Mouse (Mus musculus) spleen, postnatal 36 days (tissue): ENCODE data around the gene Gm20388.
A peak's percentile ranks its signal among the peaks of the same experiment; 100 is the strongest.

Experiments used
- DNase-seq, 2 experiments: peaks; one replicate each; pipeline ENCODE4 v3.0.0; 2022; ENCODE audit warnings: low spot score in 2 of 2, mixed read lengths in 1 of 2

Gene Gm20388

GRCm38 (mm10) chr8:123361082-123361739 lies 3450.6 kb downstream of the Gm20388 start:
- DNase-seq, result peak; percentile 39 to 41

GRCm38 (mm10) chr8:123373403-123374238 lies 3463.0 kb downstream of the Gm20388 start, which contains the start of gene Tcf25:
TSS of gene Tcf25 (plus strand) at chr8:123373753.
- peak; percentile 96 to 97 for DNase-seq

- DNase-seq, result peak; percentile 89 to 91
Observed at GRCm38 (mm10) chr8:123374239-123374578, 3463.6 kb downstream of the Gm20388 start.

- DNase-seq, result no peak
Observed at GRCm38 (mm10) chr8:123375701-123376100, 3465.1 kb downstream of the Gm20388 start.

GRCm38 (mm10) chr8:123376106-123376505 lies 3465.5 kb downstream of the Gm20388 start:
- no peak for DNase-seq

GRCm38 (mm10) chr8:123381711-123382110 lies 3471.1 kb downstream of the Gm20388 start:
- DNase-seq, result no peak

GRCm38 (mm10) chr8:123382516-123382915 lies 3471.9 kb downstream of the Gm20388 start:
- no peak for DNase-seq

GRCm38 (mm10) chr8:123384883-123385540 lies 3474.4 kb downstream of the Gm20388 start:
- no peak for DNase-seq

- DNase-seq, result no peak
Observed at GRCm38 (mm10) chr8:123387041-123387440, 3476.4 kb downstream of the Gm20388 start.

GRCm38 (mm10) chr8:123387801-123388200 lies 3477.2 kb downstream of the Gm20388 start:
- DNase-seq, result no peak

GRCm38 (mm10) chr8:123389026-123389425 lies 3478.4 kb downstream of the Gm20388 start:
- no peak for DNase-seq

GRCm38 (mm10) chr8:123398308-123398707 lies 3487.7 kb downstream of the Gm20388 start:
- DNase-seq, result no peak

- DNase-seq, result no peak
Observed at GRCm38 (mm10) chr8:123401936-123402335, 3491.3 kb downstream of the Gm20388 start.

GRCm38 (mm10) chr8:123402730-123403326 lies 3492.2 kb downstream of the Gm20388 start:
- DNase-seq, result no peak

- DNase-seq, result no peak
Observed at GRCm38 (mm10) chr8:123404521-123404920, 3493.9 kb downstream of the Gm20388 start.

GRCm38 (mm10) chr8:123406786-123407185 lies 3496.1 kb downstream of the Gm20388 start, which contains the start of gene Mc1r:
TSS of gene Mc1r (plus strand) at chr8:123407107.
- DNase-seq, result peak; percentile 37 to 50

- no peak for DNase-seq
Observed at GRCm38 (mm10) chr8:123407612-123408011, 3497.0 kb downstream of the Gm20388 start.

GRCm38 (mm10) chr8:123408586-123409544 lies 3498.2 kb downstream of the Gm20388 start:
- DNase-seq, result peak; percentile 27 to 44

GRCm38 (mm10) chr8:123410049-123410587 lies 3499.5 kb downstream of the Gm20388 start:
- DNase-seq, result no peak

- no peak for DNase-seq
Observed at GRCm38 (mm10) chr8:123410788-123411187, 3500.1 kb downstream of the Gm20388 start.
